Mouse (Mus musculus): ENCODE results near the gene Pou5f1. TPM values are rescaled to one million over a fixed set of nuclear protein-coding genes. Genes with fewer than 3 reads are reported as not detected.

The Pou5f1 gene
- polyA plus RNA-seq, 1 experiment: not detected

DNA sequence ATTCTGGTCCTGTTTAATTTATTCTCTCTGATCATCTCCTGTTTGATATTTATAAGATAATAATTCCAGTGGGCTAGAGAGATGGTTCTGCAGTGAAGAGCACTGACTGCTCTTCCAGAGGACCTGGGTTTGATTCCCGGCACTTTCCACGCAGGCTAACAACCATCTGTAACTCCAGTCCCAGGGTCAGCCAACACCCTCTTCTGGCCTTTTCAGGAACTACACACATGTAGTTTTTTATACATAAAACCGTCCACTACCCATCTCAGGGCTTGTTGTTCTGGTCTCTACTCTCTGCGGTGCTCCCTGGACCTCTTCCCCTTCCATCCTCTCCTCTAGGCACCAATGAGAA is 44.3 kb downstream of the Pou5f1 start:
- no peak for DNase-seq (ENCODE audit: low spot score)

DNA sequence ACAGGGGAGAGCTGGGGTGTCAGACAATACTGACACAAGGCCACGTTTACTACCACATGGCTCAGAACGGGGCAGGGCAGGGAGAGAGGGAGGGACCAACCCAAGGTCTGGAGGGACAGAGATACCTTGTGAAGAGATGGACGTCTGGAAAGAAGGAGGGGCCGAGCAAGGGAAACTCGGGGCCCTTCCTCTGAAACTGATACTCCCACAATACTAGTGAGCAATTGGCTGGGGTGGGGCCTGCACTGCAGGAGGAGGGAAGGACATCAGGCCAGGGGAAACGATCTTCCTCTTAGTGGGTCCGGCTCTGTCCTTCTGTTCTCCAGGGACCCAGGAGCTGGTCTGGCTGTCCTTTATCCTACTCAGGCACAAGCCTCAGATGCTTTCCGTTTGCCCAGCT is 45.1 kb downstream of the Pou5f1 start:
- DNase-seq (ENCODE audit: low spot score): no peak

DNA sequence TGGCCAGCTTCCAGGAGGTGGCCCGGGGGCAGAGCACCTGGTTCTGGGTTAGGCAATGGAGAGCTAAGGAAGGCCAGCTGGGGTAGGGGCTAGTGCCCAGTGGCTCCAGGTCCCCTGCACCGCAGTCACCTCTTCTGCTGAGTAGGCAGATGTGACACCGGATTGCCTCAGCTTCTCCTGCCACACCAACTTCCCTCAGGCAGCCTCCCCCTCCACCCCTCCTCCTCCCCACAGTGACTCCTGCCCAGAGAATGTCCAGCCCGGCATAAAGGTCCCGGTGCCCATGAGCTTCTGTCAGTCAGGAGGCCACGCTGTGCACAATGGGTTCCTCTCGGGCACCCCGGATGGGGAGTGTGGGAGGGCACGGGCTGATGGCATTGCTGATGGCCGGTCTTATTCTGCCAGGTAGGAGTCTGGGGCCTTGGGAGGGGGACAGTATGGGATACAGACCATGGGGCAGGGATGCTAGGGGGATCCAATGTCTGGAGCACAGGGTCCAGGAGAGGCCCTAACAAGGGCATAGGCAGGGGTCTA is 46.1 kb downstream of the Pou5f1 start, which contains the start of gene Cdsn:
TSS of gene Cdsn (plus strand) at position 248 of the 534 bp plus-strand sequence.
- DNase-seq (ENCODE audit: low spot score): no peak

DNA sequence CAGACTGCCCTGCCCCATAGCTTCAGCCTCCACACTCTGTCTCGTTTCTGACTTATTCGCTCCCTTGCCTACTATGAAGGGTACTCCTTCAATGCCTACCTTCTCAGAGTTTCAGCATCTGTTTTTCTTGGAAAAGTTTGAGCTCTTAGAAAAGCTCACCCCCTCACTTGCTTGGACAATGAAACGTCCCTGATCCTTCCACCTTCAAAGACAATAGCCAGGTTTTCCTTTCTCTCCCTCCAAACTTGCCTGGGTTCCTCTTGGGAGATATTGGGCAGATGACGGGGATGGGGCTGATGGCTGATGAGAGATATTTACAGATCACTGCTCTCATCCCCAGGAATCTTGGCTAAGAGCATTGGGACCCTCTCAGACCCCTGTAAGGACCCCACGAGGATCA is 48.5 kb downstream of the Pou5f1 start:
- no peak for DNase-seq (ENCODE audit: low spot score)

DNA sequence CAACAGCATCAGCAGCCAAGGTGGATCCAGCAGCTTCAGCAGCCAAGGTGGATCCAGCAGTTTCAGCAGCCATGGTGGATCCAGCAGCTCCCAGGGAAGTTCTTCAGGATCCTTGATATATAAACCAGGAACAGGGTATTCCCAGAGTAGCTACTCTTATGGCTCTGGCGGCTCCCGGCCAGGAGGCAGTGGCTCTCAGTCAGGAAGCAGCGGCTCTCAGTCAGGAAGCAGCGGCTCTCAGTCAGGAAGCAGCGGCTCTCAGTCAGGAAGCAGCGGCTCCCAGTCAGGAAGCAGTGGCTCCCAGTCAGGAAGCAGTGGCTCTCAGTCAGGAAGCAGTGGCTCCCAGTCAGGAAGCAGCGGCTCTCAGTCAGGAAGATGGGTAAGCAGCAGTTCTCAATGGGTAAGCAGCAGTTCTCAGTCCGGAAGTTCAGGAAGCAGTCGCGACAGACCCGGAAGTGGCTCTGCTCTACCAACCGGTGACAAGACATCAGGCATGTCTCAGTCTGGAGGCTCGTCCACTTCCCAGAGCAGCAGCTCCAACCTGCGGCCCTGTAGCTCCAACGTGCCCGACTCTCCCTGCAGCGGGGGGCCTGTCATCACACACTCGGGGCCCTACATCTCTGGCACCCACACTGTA is 49.1 kb downstream of the Pou5f1 start:
- no peak for DNase-seq (ENCODE audit: low spot score)

DNA sequence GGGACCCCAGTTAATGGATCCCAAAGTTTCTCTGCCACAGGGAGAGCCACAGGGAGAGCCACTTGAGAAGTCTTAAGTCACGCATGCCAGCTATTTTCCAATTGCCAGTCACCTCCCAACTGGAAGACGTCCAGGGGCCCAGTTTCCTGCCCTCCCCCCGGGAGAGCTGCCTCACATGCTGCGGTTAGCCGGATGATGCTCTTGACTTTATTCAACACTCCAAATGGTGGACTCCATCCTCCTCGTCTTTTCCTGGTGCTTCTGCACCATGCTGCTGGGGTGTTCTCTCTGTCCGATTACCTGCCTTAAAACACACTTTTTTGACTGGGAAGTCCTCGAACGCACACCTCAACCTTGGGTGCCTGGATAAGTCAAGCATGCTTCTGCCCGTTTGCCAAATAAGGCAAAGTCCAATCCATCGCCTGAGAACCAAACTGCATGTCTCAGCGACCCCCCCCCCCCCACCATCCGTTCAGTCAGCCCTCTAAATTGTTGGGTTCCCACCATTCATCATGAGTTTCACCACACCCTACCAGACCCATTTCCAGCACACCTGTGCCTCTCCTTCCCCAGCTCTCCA is 50.5 kb downstream of the Pou5f1 start:
- DNase-seq (ENCODE audit: low spot score): no peak

DNA sequence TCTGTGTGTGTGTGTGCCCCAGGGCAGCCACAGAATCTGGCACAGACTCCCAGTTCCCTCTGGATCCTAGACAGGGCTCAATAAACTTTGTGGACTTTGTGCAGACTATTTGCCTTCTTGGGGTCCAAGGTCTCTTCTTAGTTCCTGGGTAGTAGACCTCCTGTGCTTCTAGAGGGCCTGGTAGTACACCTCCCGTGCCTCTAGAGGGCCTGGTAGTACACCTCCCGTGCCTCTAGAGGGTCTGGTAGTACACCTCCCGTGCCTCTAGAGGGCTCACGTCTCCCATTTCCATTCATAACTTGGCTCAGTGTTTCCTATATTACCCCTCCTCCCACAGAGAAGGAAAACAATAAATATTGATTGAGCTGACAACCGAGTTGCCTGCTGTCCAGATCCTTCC is 51.0 kb downstream of the Pou5f1 start:
- no peak for DNase-seq (ENCODE audit: low spot score)

DNA sequence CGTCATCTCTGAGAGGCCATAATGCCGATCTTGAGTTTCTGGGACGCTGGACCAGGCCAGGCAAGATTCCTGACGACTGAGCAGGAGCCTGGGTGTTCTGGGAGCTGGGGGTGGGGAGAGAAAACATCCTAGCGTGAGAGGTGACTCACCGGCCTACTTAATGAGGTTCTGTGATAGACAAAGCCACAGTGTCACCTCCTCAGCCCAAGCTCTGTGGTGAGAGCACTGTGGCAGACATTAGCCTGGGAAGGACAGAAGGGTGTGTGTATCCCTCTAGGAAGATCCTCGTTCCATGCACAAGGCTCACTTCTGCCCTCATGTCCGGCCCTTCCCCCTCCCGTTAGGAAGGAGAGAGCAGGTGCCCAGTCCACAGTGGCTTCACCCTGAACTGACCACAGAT is 51.5 kb downstream of the Pou5f1 start:
- DNase-seq (ENCODE audit: low spot score): no peak

DNA sequence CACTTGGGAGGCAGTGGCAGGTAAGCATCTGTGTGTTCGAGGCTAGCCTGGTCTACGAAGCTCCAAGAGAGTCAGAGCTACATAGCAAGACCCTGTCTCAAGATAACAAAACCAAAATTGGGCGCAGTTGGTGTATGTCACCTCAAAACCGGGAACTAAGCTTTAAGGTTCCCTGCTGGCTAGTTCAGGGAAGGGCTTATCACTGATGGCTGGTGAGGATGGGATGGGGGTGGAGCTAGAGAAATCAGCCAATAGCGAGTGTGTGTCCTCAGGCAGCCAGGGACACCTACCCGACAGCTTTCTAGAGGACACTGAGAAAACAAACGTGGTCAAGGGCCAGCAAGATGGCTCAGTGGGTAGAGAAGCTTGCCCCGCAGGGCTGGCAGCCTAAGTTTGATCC is 52.4 kb downstream of the Pou5f1 start:
- DNase-seq (ENCODE audit: low spot score): no peak

Other genes with a start within 250 kb of the Pou5f1 start
- 589 and 606 TPM in 2 replicates for gene H2-D1, start 243.3 kb upstream of the Pou5f1 start, polyA plus RNA-seq (2012; rRNA removed)
- gene H2-Q1, start 185.6 kb upstream of the Pou5f1 start, polyA plus RNA-seq (2012; rRNA removed): 0.19 TPM in 2 replicates
- 3.0 and 3.4 TPM in 2 replicates for gene H2-Q2, start 163.8 kb upstream of the Pou5f1 start, polyA plus RNA-seq (2012; rRNA removed)
- 69.6 and 78.7 TPM in 2 replicates for gene H2-Q4, start 126.4 kb upstream of the Pou5f1 start, polyA plus RNA-seq (2012; rRNA removed)
- gene H2-Q6, start 81.2 kb upstream of the Pou5f1 start, polyA plus RNA-seq (2012; rRNA removed): 31.9 and 38.8 TPM in 2 replicates
- 56.1 and 64.7 TPM in 2 replicates for gene H2-Q7, start 66.9 kb upstream of the Pou5f1 start, polyA plus RNA-seq (2012; rRNA removed)
- 0.80 and 1.4 TPM in 2 replicates for gene H2-Q10, start 35.9 kb upstream of the Pou5f1 start, polyA plus RNA-seq (2012; rRNA removed)
- 9.6 and 11.5 TPM in 2 replicates for gene Tcf19, start 10.8 kb downstream of the Pou5f1 start, polyA plus RNA-seq (2012; rRNA removed)
- 15.3 and 16.2 TPM in 2 replicates for gene Cchcr1, start 11.1 kb downstream of the Pou5f1 start, polyA plus RNA-seq (2012; rRNA removed)
- 0.12 and 0.15 TPM in 2 replicates for gene Psors1c2, start 27.2 kb downstream of the Pou5f1 start, polyA plus RNA-seq (2012; rRNA removed)
- 0.56 and 1.1 TPM in 2 replicates for gene Cdsn, start 46.1 kb downstream of the Pou5f1 start, polyA plus RNA-seq (2012; rRNA removed)
- not detected in 2 replicates for gene 2300002M23Rik, start 61.4 kb downstream of the Pou5f1 start, polyA plus RNA-seq (2012; rRNA removed)
- gene Sfta2, start 95.5 kb downstream of the Pou5f1 start, polyA plus RNA-seq (2012; rRNA removed): not detected in 2 replicates
- not detected in 2 replicates for gene Gm9573, start 120.6 kb downstream of the Pou5f1 start, polyA plus RNA-seq (2012; rRNA removed)
- gene Mucl3, start 137.7 kb downstream of the Pou5f1 start, polyA plus RNA-seq (2012; rRNA removed): 0.04 and 0.07 TPM in 2 replicates
- 21.3 and 21.8 TPM in 2 replicates for gene Vars2, start 161.6 kb downstream of the Pou5f1 start, polyA plus RNA-seq (2012; rRNA removed)
- 19.8 and 22.4 TPM in 2 replicates for gene Gtf2h4, start 167.7 kb downstream of the Pou5f1 start, polyA plus RNA-seq (2012; rRNA removed)
- 20.2 and 28.6 TPM in 2 replicates for gene Ddr1, start 198.6 kb downstream of the Pou5f1 start, polyA plus RNA-seq (2012; rRNA removed)

All from urinary bladder, adult 2 months (tissue).